20 mouse cellular contexts compared by ENCODE assay signal in the genomic region with DNA sequence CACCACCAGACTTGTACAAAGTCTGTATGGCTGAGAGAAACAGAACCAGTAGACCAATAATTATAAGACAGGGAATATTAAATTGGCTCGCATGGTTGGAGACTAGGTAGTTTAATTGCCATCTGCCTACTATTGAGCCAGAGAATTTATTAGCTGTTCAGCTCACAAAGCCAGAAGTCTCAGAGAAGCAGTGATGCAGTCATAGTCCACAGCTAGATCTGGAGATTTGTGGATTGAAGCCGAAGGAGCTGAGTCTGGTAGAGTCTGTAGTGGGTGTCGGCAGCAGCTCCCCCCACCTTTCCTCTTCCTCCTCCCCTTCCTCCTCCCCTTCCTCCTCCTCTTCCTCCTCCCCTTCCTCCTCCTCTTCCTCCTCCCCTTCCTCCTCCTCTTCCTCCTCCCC.
DNase-seq lines count a peak whose midpoint lies in the region; ATAC-seq lines count a peak whose summit lies in the region.
"Had no signal": no experiment of that assay in that cellular context is flagged by ENCODE, and none has a peak within 500 bp of the region (broad histone marks: within the 10 kb centered on the region; RNA-seq: fewer than 3 reads in every experiment).

No protein-coding gene starts in this region.

- H3K27me3 ChIP-seq in heart, embryonic 16.5 days (ENCODE audit: control insufficient read depth, insufficient read depth, low read length), result no peaks in the 10 kb centered on the region
- H3K27me3 ChIP-seq in neural tube, embryonic 14.5 days (ENCODE audit: control insufficient read depth, insufficient read depth, low read length), result no peaks in the 10 kb centered on the region
- no peaks in the 10 kb centered on the region for H3K27me3 ChIP-seq in limb, embryonic 15.5 days
- no peaks in the 10 kb centered on the region for H3K27me3 ChIP-seq in forebrain, embryonic 13.5 days
- H3K27me3 ChIP-seq: CH12.LX; embryonic facial prominence, embryonic 15.5 days; Patski had no signal

- peaks cover 29% of the 10 kb centered on the region for H3K4me1 ChIP-seq in heart, embryonic 16.5 days (ENCODE audit: control insufficient read depth, insufficient read depth, low read length)
- H3K4me1 ChIP-seq in neural tube, embryonic 14.5 days (ENCODE audit: control insufficient read depth, insufficient read depth, low read length), result 0 out of 2 replicates have a peak, but pooled peaks cover 8% of the 10 kb centered on the region
- peaks cover 36% of the 10 kb centered on the region for H3K4me1 ChIP-seq in limb, embryonic 15.5 days
- H3K4me1 ChIP-seq in forebrain, embryonic 13.5 days, result peaks cover 26% of the 10 kb centered on the region

- ATAC-seq in heart, embryonic 16.5 days (replicated peaks; ENCODE audit: extremely low read depth, insufficient read depth, low FRiP score), result no peak
- ATAC-seq in neural tube, embryonic 14.5 days (ENCODE audit: low read depth), result peak; percentile 36; the same call in 1 of the 2 replicates
- ATAC-seq in limb, embryonic 15.5 days (ENCODE audit: insufficient number of reproducible peaks, low FRiP score, low TSS enrichment, low read depth), result peak; percentile 50; the same call in 1 of the 2 replicates
- ATAC-seq in forebrain, embryonic 13.5 days, result no peak
- ATAC-seq in megakaryocyte progenitor cell, adult 5-6 weeks (replicated peaks; ENCODE audit: poor library complexity), result no peak
- ATAC-seq: activated CD4-positive, CD25-positive, alpha-beta regulatory T cell, adult 4 months; forebrain, embryonic 16.5 days; Patski had no signal

- H3K9me3 ChIP-seq in heart, embryonic 16.5 days (replicated peaks; ENCODE audit: control insufficient read depth, low read length), result no peaks in the 10 kb centered on the region
- no peaks in the 10 kb centered on the region for H3K9me3 ChIP-seq in neural tube, embryonic 14.5 days (ENCODE audit: control insufficient read depth, low read length)
- no peaks in the 10 kb centered on the region for H3K9me3 ChIP-seq in limb, embryonic 15.5 days
- H3K9me3 ChIP-seq in forebrain, embryonic 13.5 days (replicated peaks), result no peaks in the 10 kb centered on the region
- H3K9me3 ChIP-seq: embryonic facial prominence, embryonic 15.5 days; heart, embryonic 10.5 days; hindbrain, embryonic 10.5 days had no signal

- H3K36me3 ChIP-seq in heart, embryonic 16.5 days (ENCODE audit: control insufficient read depth, insufficient read depth), result peaks cover 3% of the 10 kb centered on the region
- H3K36me3 ChIP-seq in neural tube, embryonic 14.5 days (ENCODE audit: control insufficient read depth, insufficient read depth, low read length), result no peaks in the 10 kb centered on the region
- peaks cover 6% of the 10 kb centered on the region for H3K36me3 ChIP-seq in limb, embryonic 15.5 days
- peaks cover 7% of the 10 kb centered on the region for H3K36me3 ChIP-seq in forebrain, embryonic 13.5 days (ENCODE audit: poor library complexity, severe bottlenecking)

- no peak overlapping the region for H3K4me2 ChIP-seq in heart, embryonic 16.5 days (ENCODE audit: low read depth, low read length)
- H3K4me2 ChIP-seq in neural tube, embryonic 14.5 days (ENCODE audit: low read depth, low read length), result no peak overlapping the region
- H3K4me2 ChIP-seq in limb, embryonic 15.5 days, result no peak overlapping the region
- H3K4me2 ChIP-seq in forebrain, embryonic 13.5 days, result no peak overlapping the region
- H3K4me2 ChIP-seq: embryonic facial prominence, embryonic 15.5 days; hindbrain, embryonic 14.5 days had no signal

- 90% methylated on average over 3 of the region's 3 CpGs for WGBS in heart, embryonic 16.5 days
- 53% methylated on average over 3 of the region's 3 CpGs for WGBS in neural tube, embryonic 14.5 days
- 52% methylated on average over 3 of the region's 3 CpGs for WGBS in limb, embryonic 15.5 days
- WGBS in forebrain, embryonic 13.5 days, result 87% methylated on average over 3 of the region's 3 CpGs

- H3K27ac ChIP-seq in heart, embryonic 16.5 days (ENCODE audit: low read length), result 0 out of 2 replicates have a peak overlapping the region, but pooled peaks have one; percentile 33
- H3K27ac ChIP-seq in neural tube, embryonic 14.5 days (ENCODE audit: low read depth, low read length), result no peak overlapping the region
- no peak overlapping the region; the same call in 1 of the 2 replicates for H3K27ac ChIP-seq in limb, embryonic 15.5 days
- H3K27ac ChIP-seq in forebrain, embryonic 13.5 days, result no peak overlapping the region
- H3K27ac ChIP-seq: embryonic facial prominence, embryonic 15.5 days; heart, embryonic 10.5 days; hindbrain, embryonic 10.5 days; hindbrain, embryonic 14.5 days had no signal

- no peak overlapping the region for H3K4me3 ChIP-seq in heart, embryonic 16.5 days (ENCODE audit: low read length)
- no peak overlapping the region for H3K4me3 ChIP-seq in neural tube, embryonic 14.5 days (ENCODE audit: low read depth, low read length)
- no peak overlapping the region for H3K4me3 ChIP-seq in limb, embryonic 15.5 days
- no peak overlapping the region for H3K4me3 ChIP-seq in forebrain, embryonic 13.5 days
- H3K4me3 ChIP-seq: embryonic facial prominence, embryonic 15.5 days; heart, embryonic 10.5 days; hindbrain, embryonic 10.5 days had no signal

- no peak for DNase-seq in heart, adult 8-10 months (ENCODE audit: low spot score)
- no peak for DNase-seq in neural tube, embryonic 10.5 days (ENCODE audit: extremely low spot score, low spot score)
- DNase-seq: adrenal gland, postnatal 14 days; cerebellum, adult 2 months; cerebellum, postnatal 14 days; embryo, embryonic 11 days; gastrocnemius, postnatal 14 days had no signal

- H3K9ac ChIP-seq in heart, embryonic 16.5 days (ENCODE audit: low read length), result no peak overlapping the region
- H3K9ac ChIP-seq in neural tube, embryonic 14.5 days (replicated peaks; ENCODE audit: low read depth, low read length), result no peak overlapping the region
- H3K9ac ChIP-seq in limb, embryonic 15.5 days, result no peak overlapping the region
- no peak overlapping the region for H3K9ac ChIP-seq in forebrain, embryonic 13.5 days
- H3K9ac ChIP-seq: embryonic facial prominence, embryonic 15.5 days; hindbrain, embryonic 14.5 days had no signal

Comparison
In these comparisons a context has a peak if more than half of its experiments do, and no peak if none do; other contexts are left out.
1. ATAC-seq: peak in neural tube, embryonic 14.5 days (single experiment) and limb, embryonic 15.5 days (single experiment); none in heart, embryonic 16.5 days (single experiment), forebrain, embryonic 13.5 days (single experiment) and megakaryocyte progenitor cell, adult 5-6 weeks (single experiment).